Mouse (Mus musculus) MEL (cell line): ENCODE measurements around the gene Col2a1.

Experiments used
- CTCF ChIP-seq, 3 experiments: IDR thresholded peaks in 2 of 3; conservative IDR thresholded peaks in 1 of 3; 2 replicates each; pipeline ENCODE4 v1.5.1; 2011 to 2012; ENCODE audit warnings: low read length in 3 of 3, low read depth in 2 of 3, mild to moderate bottlenecking in 2 of 3, improper control_type of control experiment in 1 of 3, inconsistent platforms in 1 of 3, mixed read lengths in 1 of 3, moderate library complexity in 1 of 3; ENCODE audit not compliant: control insufficient read depth in 1 of 3, insufficient read depth in 1 of 3, poor library complexity in 1 of 3, severe bottlenecking in 1 of 3
- SIN3A ChIP-seq: IDR thresholded peaks from 2 replicates; pipeline ENCODE4 v1.6.1; 2012; ENCODE audit warnings: low read length, improper control_type of control experiment, inconsistent platforms

DNA sequence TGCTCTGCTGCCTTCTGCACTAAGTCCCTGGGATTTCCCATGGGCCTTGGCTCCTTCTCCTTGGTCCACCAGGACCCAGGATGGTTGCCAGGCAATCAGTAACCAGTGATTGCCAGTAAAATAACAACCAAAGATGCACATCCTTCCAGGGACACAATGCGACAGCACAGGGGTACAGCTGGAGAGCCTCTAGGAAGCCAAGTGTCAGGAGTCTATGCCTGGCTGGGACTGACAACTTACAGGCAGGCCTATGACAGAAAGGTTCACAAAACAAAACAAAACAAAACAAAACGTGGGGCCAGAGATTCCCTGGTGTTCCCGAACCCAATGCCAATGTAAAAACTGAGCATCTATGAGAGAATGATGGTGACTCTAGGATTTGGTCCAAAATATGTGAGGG, 14.6 kb upstream of the Col2a1 start:
- TF ChIP-seq CTCF (IDR thresholded peaks at IDR 0.05 in 2 of 3, conservative IDR thresholded peaks at IDR 0.05 in 1 of 3; ENCODE audit: control insufficient read depth in 1 of 3, insufficient read depth in 1 of 3, low read depth in 2 of 3, low read length in 3 of 3, poor library complexity in 1 of 3, severe bottlenecking in 1 of 3) (no peak), SIN3A (no peak)
